In the genomic region with DNA sequence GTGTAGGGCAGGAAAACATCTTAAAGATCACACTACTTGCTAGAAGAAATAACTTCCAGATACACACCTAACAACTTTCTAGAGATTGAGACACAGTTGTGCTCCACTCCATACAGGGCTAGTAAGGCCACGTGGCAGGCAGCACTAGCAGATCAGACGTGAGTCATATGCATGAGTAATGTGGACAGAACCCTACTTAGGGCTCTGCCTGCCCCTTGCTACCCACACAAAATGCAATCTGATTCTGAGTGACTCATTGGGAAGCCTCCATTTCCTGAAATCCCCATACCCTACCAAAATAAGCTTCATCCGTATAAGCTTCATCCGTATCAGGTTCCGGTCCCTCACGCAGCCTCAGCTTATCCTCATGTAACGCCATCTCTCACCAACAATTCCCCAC, we compare ENCODE assay signal across 1 mouse cellular context.
TF ChIP-seq lines count a peak whose summit lies in the region.

No protein-coding gene starts in this region.

TF ChIP-seq in MEL, 35 proteins besides CTCF, POLR2A, EP300 and RAD21:
- no peak for TF ChIP-seq SIN3A (IDR thresholded peaks at IDR 0.05; ENCODE audit: low read length)
- no peak for TF ChIP-seq BHLHE40 (IDR thresholded peaks at IDR 0.05; ENCODE audit: borderline replicate concordance, low read depth, low read length)
- TF ChIP-seq POLR2AphosphoS5 (IDR thresholded peaks at IDR 0.05; ENCODE audit: borderline replicate concordance, low read depth, low read length), result no peak
- TF ChIP-seq ETS1 (IDR thresholded peaks at IDR 0.05; ENCODE audit: low read depth, low read length), result no peak
- TF ChIP-seq KAT2A (conservative IDR thresholded peaks at IDR 0.05; ENCODE audit: low read depth, low read length), result no peak
- TF ChIP-seq SMC3 (IDR thresholded peaks at IDR 0.05; ENCODE audit: low read depth, low read length), result no peak
- no peak for TF ChIP-seq CHD1 (IDR thresholded peaks at IDR 0.05; ENCODE audit: low read depth, low read length)
- TF ChIP-seq USF1 (IDR thresholded peaks at IDR 0.05; ENCODE audit: low read depth, low read length), result no peak
- no peak for TF ChIP-seq ZC3H11A (IDR thresholded peaks at IDR 0.05; ENCODE audit: low read depth, low read length)
- no peak for TF ChIP-seq UBTF (IDR thresholded peaks at IDR 0.05; ENCODE audit: borderline replicate concordance, insufficient read depth, low read depth, low read length)
- no peak for TF ChIP-seq ZMIZ1 (IDR thresholded peaks at IDR 0.05; ENCODE audit: low read depth, low read length)
- TF ChIP-seq JUND (IDR thresholded peaks at IDR 0.05; ENCODE audit: low read depth, low read length), result no peak; the same call in 1 of the 2 replicates
- TF ChIP-seq MXI1 (IDR thresholded peaks at IDR 0.05; ENCODE audit: low read depth, low read length), result peak; percentile 40; the same call in 1 of the 2 replicates
- no peak for TF ChIP-seq MAFK (IDR thresholded peaks at IDR 0.05; ENCODE audit: borderline replicate concordance, low read depth, low read length)
- TF ChIP-seq ZKSCAN1 (IDR thresholded peaks at IDR 0.05; ENCODE audit: low read depth, low read length), result no peak
- TF ChIP-seq GATA1 (IDR thresholded peaks at IDR 0.05; ENCODE audit: low read depth, low read length), result no peak
- no peak for TF ChIP-seq MYB (IDR thresholded peaks at IDR 0.05; ENCODE audit: low read depth, low read length)
- peak; percentile 79 for TF ChIP-seq MAX (IDR thresholded peaks at IDR 0.05; ENCODE audit: low read length)
- TF ChIP-seq GABPA (IDR thresholded peaks at IDR 0.05; ENCODE audit: low read depth, low read length), result no peak
- TF ChIP-seq TBP (IDR thresholded peaks at IDR 0.05; ENCODE audit: low read depth, low read length), result no peak
- peak; percentile 82 for TF ChIP-seq MYC (IDR thresholded peaks at IDR 0.05; ENCODE audit: low read depth, low read length)
- no peak for TF ChIP-seq MAZ (IDR thresholded peaks at IDR 0.05; ENCODE audit: low read depth, low read length)
- TF ChIP-seq ZNF384 (IDR thresholded peaks at IDR 0.05; ENCODE audit: low read depth, low read length), result no peak
- no peak for TF ChIP-seq HCFC1 (IDR thresholded peaks at IDR 0.05; ENCODE audit: low read depth, low read length)
- TF ChIP-seq MEF2A (IDR thresholded peaks at IDR 0.05; ENCODE audit: extremely low read depth, insufficient replicate concordance, low read depth, low read length, poor library complexity, severe bottlenecking), result no peak
- no peak for TF ChIP-seq CHD2 (IDR thresholded peaks at IDR 0.05; ENCODE audit: low read length)
- TF ChIP-seq USF2 (IDR thresholded peaks at IDR 0.05; ENCODE audit: borderline replicate concordance in 1 of 2, insufficient read depth in 1 of 2, low read depth in 1 of 2, low read length in 2 of 2), result no peak
TF ChIP-seq in MEL: peak in this region for 3.
